Mouse (Mus musculus) adrenal gland, postnatal 4 days (tissue): ENCODE data around the gene Defa23. TPM values are rescaled to one million over a fixed set of nuclear protein-coding genes. Genes with fewer than 3 reads are reported as not detected.
"Not testable (repeated sequence)": the region's sequence is repeated elsewhere in the genome, so short reads cannot be mapped to it uniquely, and the experiment has no call there.

Source experiments
- DNase-seq, 2 experiments: peaks; one replicate each; pipeline ENCODE4 v3.0.0; 2021 to 2022; ENCODE audit warnings: low spot score in 2 of 2, mixed read lengths in 2 of 2
- long read RNA-seq, 2 experiments: library from polyadenylated mRNA; stranded (forward); transcript quantifications; one replicate each; pipeline ENCODE4 v2.0.0; 2021
- total RNA-seq, 2 experiments: library from RNA; stranded (reverse); gene quantifications; 2 replicates each; pipeline ENCODE4 v1.2.3; 2021

The Defa23 gene
- not detected for total RNA-seq
- long read RNA-seq, experiment 1 = 0 reads
- long read RNA-seq, experiment 2 = 0 reads

GRCm38 (mm10) chr8:21054747-21055146 lies at the start of gene Defa23:
Defa23 (plus strand) TSS chr8:21055047.
- not testable (repeated sequence) for DNase-seq

DNA sequence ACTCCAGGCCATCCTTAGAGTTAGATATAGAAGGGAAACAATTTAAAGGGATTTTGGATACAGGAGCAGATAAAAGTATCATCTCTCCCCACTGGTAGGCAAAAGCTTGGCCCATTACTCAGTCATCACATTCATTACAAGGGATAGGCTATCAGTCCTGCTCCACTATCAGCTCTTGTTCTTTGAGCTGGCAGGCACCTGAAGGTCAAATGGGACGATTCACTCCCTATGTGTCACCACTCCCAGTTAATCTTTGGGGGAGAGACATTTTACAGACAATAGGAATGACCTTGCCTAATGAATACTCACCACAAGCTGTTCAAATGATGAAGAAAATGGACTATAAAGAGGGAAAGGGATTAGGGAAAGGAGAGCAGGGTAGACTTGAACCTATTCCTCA lies 48.0 kb upstream of the Defa23 start:
- no peak for DNase-seq

GRCm38 (mm10) chr8:21008578-21008977 lies 46.3 kb upstream of the Defa23 start:
- not testable (repeated sequence) for DNase-seq

DNA sequence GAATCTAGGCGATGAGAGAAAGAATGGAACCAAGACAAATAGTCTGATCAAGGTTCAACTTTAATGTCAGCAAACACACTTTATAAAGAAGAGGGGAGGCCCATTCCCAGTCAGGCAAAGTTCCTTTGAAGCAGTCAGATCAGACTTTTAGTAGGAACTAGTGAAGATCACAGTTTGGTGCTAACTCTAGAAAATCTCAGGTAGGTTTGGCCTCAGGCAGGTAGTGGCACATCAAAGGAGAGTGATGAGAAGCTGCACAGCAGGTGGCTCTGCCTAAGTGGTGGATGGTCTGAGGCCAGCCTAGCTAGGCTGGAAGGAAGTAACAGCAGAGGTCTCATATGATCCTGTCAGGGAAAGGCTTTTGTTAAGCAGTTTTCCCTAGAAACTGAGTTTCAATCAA lies 44.3 kb upstream of the Defa23 start:
- DNase-seq = not testable (repeated sequence)

DNA sequence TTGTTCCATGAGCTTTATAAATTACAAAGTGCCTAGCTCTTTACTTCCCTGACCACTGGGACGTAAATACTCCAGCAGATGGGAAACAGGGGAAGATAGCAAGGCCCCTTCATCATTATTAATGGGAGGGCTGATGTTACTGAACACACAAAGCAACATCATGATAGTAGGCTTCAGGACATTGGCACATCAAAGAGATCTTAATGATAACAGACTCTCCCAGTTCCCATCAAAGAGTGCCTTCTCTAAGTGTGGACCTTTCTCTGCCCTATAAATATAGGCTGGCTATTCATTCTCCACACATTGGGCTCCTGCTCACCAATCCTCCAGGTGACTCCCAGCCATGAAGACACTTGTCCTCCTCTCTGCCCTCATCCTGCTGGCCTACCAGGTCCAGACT lies 29.6 kb upstream of the Defa23 start, which contains the start of gene Defa21:
Gene Defa21 (plus strand): TSS at position 301 of the 400 bp plus-strand sequence.
- DNase-seq = not testable (repeated sequence)

DNA sequence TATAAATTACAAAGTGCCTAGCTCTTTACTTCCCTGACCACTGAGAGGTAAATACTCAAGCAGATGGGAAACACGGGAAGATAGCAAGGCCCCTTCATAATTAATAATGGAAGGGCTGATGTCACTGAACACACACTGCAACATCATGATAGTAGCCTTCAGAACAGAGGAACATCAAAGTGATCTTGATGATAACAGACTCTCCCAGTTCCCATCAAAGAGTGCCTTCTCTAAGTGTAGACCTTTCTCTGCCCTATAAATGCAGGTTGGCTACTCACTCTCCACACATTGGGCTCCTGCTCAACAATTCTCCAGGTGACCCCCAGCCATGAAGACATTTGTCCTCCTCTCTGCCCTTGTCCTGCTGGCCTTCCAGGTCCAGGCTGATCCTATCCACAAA lies 9.9 kb downstream of the Defa23 start, which contains the start of gene Defa35:
Gene Defa35 (plus strand): TSS at position 301 of the 400 bp plus-strand sequence.
- not testable (repeated sequence) for DNase-seq

- DNase-seq = not testable (repeated sequence)
Observed at GRCm38 (mm10) chr8:21084142-21084541, 29.3 kb downstream of the Defa23 start, which contains the start of gene Defa25. Defa25 (plus strand) TSS chr8:21084442.

DNA sequence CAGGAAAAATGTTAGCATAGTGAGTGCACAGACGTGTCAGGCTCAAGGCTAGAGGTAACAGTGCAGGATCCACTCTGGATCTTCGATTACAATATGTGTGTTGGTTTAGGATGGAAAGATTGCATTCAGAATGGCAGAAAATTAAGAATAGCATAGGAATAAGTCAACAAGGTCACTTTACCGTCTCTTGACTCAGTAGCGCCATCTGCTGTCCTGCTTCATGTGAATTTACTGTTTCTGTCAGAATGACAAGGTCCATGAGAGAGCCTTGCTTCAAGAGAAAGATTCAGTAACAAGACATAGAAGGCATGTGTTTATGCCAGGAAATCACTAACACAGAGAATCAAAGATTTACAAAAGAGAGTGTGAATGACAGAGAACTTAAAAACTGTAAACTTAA lies 38.3 kb downstream of the Defa23 start:
- DNase-seq = peak in 1 of 2 experiments; percentile 2

DNA sequence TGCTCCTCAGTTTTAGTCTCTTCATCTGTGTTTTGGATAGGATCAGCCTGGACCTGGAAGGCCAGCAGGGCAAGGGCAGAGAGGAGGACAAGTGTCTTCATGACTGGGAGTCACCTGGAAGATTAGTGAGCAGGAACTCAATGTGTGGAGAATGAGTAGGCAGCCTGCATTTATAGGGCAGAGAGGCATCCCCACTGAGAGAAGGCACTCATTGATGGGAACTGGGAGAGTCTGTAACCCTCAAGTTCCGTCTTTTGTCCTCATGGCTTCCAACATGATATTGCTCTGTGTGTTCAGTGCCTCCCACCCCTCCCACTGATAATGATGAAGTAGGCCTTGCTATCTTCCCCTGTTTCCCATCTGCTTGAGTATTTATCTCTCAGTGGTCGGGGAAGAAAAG lies 41.1 kb downstream of the Defa23 start, which contains the start of gene Gm14851:
Gene Gm14851 (minus strand): TSS at position 101 of the 400 bp plus-strand sequence.
- not testable (repeated sequence) for DNase-seq

Other genes with a start within 250 kb of the Defa23 start
- not detected for gene Defb33, start 162.4 kb upstream of the Defa23 start, total RNA-seq
- gene Gm15056, start 152.4 kb upstream of the Defa23 start, total RNA-seq = not detected
- gene Gm6040, start 133.0 kb upstream of the Defa23 start, total RNA-seq = not detected
- not detected for gene AY761185, start 110.3 kb upstream of the Defa23 start, total RNA-seq
- gene Defa21, start 29.5 kb upstream of the Defa23 start, total RNA-seq = not detected
- gene Defa35, start 10.0 kb downstream of the Defa23 start, total RNA-seq = not detected
- gene Defa25, start 29.4 kb downstream of the Defa23 start, total RNA-seq = not detected
- gene Gm14851, start 41.0 kb downstream of the Defa23 start, total RNA-seq = not detected
- gene Defa30, start 79.6 kb downstream of the Defa23 start, total RNA-seq = not detected
- not detected for gene Defa22, start 107.2 kb downstream of the Defa23 start, total RNA-seq
- gene Defa31, start 136.6 kb downstream of the Defa23 start, total RNA-seq = not detected
- gene Gm15293, start 146.5 kb downstream of the Defa23 start, total RNA-seq = not detected
- gene Gm15292, start 194.7 kb downstream of the Defa23 start, total RNA-seq = not detected